Mouse (Mus musculus) CD8-positive naive resting alpha-beta T cell, adult 2 months (primary cell): ENCODE data around the gene Tpi1.
"Not testable (repeated sequence)": the region's sequence is repeated elsewhere in the genome, so short reads cannot be mapped to it uniquely, and the experiment has no call there.

ENCODE experiments used
- DNase-seq, 2 experiments: peaks; one replicate each; pipeline ENCODE4 v3.0.0; 2022; ENCODE audit warnings: low read depth in 2 of 2, low spot score in 2 of 2

The Tpi1 gene

GRCm38 (mm10) chr6:124809775-124810538 lies 4.1 kb downstream of the Tpi1 start:
- no peak for DNase-seq

- DNase-seq, result no peak
Observed at GRCm38 (mm10) chr6:124809052-124809774, 4.9 kb downstream of the Tpi1 start.

GRCm38 (mm10) chr6:124808358-124809012 lies 5.6 kb downstream of the Tpi1 start, which contains the start of gene Spsb2:
Spsb2 (plus strand) TSS chr6:124808661.
- no peak for DNase-seq

GRCm38 (mm10) chr6:124807986-124808357 lies 6.1 kb downstream of the Tpi1 start:
- DNase-seq, result no peak

- DNase-seq, result no peak
Observed at GRCm38 (mm10) chr6:124807366-124807765, 6.7 kb downstream of the Tpi1 start.

GRCm38 (mm10) chr6:124806446-124807140 lies 7.5 kb downstream of the Tpi1 start:
- DNase-seq, result no peak

- DNase-seq, result peak; percentile 48 to 60
Observed at GRCm38 (mm10) chr6:124805341-124806321, 8.5 kb downstream of the Tpi1 start.

- no peak for DNase-seq
Observed at GRCm38 (mm10) chr6:124804341-124804740, 9.8 kb downstream of the Tpi1 start.

GRCm38 (mm10) chr6:124803691-124804090 lies 10.4 kb downstream of the Tpi1 start:
- not testable (repeated sequence) for DNase-seq

GRCm38 (mm10) chr6:124803061-124803460 lies 11.0 kb downstream of the Tpi1 start:
- no peak for DNase-seq

- DNase-seq, result not testable (repeated sequence)
Observed at GRCm38 (mm10) chr6:124802400-124802799, 11.7 kb downstream of the Tpi1 start.

- DNase-seq, result no peak
Observed at GRCm38 (mm10) chr6:124796200-124796599, 17.9 kb downstream of the Tpi1 start.

- DNase-seq, result no peak
Observed at GRCm38 (mm10) chr6:124795781-124796180, 18.3 kb downstream of the Tpi1 start.

- no peak for DNase-seq
Observed at GRCm38 (mm10) chr6:124791911-124792310, 22.2 kb downstream of the Tpi1 start.

- no peak for DNase-seq
Observed at GRCm38 (mm10) chr6:124790121-124790520, 24.0 kb downstream of the Tpi1 start.

GRCm38 (mm10) chr6:124789519-124789918 lies 24.6 kb downstream of the Tpi1 start:
- no peak for DNase-seq

- DNase-seq, result no peak
Observed at GRCm38 (mm10) chr6:124787722-124788121, 26.4 kb downstream of the Tpi1 start.

- no peak for DNase-seq
Observed at GRCm38 (mm10) chr6:124786756-124787420, 27.2 kb downstream of the Tpi1 start.

- no peak for DNase-seq
Observed at GRCm38 (mm10) chr6:124782436-124782835, 31.7 kb downstream of the Tpi1 start.

- DNase-seq, result no peak
Observed at GRCm38 (mm10) chr6:124780917-124781316, 33.2 kb downstream of the Tpi1 start.
